Mouse (Mus musculus): ENCODE measurements around the gene Dpm3. TPM values are rescaled to one million over a fixed set of nuclear protein-coding genes. Genes with fewer than 3 reads are reported as not detected.

The Dpm3 gene
- polyA plus RNA-seq, 1 experiment from 2014 or later = 73.2 TPM

DNA sequence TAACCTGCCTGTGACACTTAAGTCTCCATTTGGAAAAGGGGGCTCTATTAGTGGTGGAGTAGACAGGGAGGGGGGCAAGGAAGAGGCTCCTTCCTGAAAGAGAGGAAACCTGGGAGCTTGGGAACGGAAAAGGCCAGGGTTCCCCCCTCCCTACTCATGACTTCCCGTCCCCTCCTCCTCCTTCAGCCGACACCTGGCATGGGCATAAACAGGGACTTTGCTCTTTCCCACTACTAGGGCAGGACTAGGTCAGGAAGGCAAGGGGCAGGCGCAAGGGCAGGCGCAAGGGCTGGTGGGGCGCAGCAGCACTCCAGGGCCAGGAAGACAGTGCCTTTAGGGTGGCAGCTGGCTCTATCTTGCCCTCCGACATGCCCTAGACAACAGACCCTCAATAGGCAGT lies 18.9 kb downstream of the Dpm3 start:
- ATAC-seq (peak; percentile 38), DNase-seq (peak; percentile 61)
- peak overlapping the region; percentile 74 for H3K9ac ChIP-seq (replicated peaks)
- H3K27ac ChIP-seq (ENCODE audit: low read depth) = peak overlapping the region; percentile 94
- TF ChIP-seq CTCF (IDR thresholded peaks at IDR 0.05; ENCODE audit: low read depth) (no peak), EP300 (IDR thresholded peaks at IDR 0.05; ENCODE audit: low read depth) (0 out of 2 replicates have a peak, but pooled peaks have one; percentile 34)
- peak overlapping the region; percentile 57 for H3K4me3 ChIP-seq (ENCODE audit: low read depth, low read length)
- peaks cover 6% of the 10 kb centered on the region for H3K4me1 ChIP-seq (ENCODE audit: insufficient read depth)
- H3K9me3 ChIP-seq (ENCODE audit: low read length) = no peaks in the 10 kb centered on the region
- peaks cover 7% of the 10 kb centered on the region; the same call in 1 of the 2 replicates for H3K36me3 ChIP-seq (replicated peaks; ENCODE audit: insufficient read depth, low read length)
- WGBS (ENCODE audit: insufficient replicate concordance) = 44% methylated on average over 6 of the region's 7 CpGs
- peak overlapping the region; percentile 73 for H3K4me2 ChIP-seq (ENCODE audit: low read depth, low read length)
- peaks cover 26% of the 10 kb centered on the region for H3K27me3 ChIP-seq (ENCODE audit: insufficient read depth, low read length)

DNA sequence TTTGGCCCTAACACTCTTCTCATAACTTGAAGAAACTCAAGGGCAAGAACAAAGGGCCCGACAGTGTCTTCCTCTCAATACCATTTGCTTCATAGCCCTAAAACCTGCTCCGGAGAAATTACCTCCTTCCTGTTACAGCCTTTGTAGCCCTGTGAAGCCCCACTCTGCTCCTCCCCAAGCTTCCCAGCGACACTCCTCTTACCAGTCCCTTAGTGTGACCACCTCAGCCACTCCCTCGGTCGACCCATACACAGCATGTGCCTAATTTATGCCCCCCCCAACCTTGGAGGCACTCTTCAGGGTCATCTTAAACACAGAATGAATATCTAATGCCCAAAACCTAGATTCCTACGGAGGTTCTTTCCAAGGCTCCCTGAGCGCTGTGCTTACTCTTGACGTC lies 19.5 kb downstream of the Dpm3 start:
- Histone ChIP-seq H3K27me3 (ENCODE audit: insufficient read depth, low read length) (peaks cover 26% of the 10 kb centered on the region), H3K27ac (ENCODE audit: low read depth) (peak overlapping the region; percentile 94), H3K4me1 (ENCODE audit: insufficient read depth) (peaks cover 6% of the 10 kb centered on the region), H3K36me3 (replicated peaks; ENCODE audit: insufficient read depth, low read length) (0 out of 2 replicates have a peak, but pooled peaks cover 7% of the 10 kb centered on the region), H3K4me2 (ENCODE audit: low read depth, low read length) (peak overlapping the region; percentile 73), H3K9me3 (ENCODE audit: low read length) (no peaks in the 10 kb centered on the region), H3K4me3 (ENCODE audit: low read depth, low read length) (peak overlapping the region; percentile 57), H3K9ac (replicated peaks) (peak overlapping the region; percentile 74)
- TF ChIP-seq CTCF (IDR thresholded peaks at IDR 0.05; ENCODE audit: low read depth) (no peak), EP300 (IDR thresholded peaks at IDR 0.05; ENCODE audit: low read depth) (no peak)
- no peak for ATAC-seq
- 19% methylated on average over 8 of the region's 8 CpGs for WGBS (ENCODE audit: insufficient replicate concordance)
- no peak for DNase-seq

DNA sequence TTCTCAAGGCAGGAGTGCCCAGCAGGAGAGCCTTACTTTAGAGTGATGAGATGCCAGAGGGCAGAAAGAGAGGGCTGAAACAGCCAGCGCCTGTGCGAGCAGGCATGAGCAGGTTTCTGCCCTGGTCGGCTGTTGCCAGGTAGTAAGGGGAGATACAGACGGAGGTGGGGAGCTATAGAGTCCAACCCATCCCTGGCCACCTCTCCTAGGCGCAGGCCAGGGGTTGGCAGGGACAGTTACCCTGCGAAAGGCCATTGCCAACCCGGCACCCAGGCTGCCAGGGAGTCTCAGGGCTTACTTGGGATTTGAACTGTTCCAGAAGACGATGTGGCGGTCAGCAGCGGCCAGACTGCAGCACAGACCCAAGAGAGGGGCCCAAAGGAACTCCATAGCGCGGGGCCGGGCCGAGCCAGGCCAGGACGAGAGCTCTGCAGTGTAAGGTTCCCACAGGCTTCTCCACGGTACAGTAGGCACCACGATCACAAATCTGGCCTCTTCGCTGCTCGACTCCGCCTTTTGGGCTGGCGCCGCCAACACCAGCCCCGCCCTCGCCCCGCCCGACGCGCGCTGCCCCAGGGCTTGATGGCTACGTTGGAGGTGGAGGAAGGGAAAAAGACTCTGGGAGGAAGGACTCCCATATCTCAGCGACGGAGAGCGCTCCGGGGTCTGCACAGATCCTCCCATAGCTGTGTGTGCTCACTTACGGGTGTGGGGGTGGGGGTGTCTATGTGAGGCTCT lies 20.2 kb downstream of the Dpm3 start:
- Histone ChIP-seq H3K4me2 (ENCODE audit: low read depth, low read length) (peak overlapping the region; percentile 73), H3K4me1 (ENCODE audit: insufficient read depth) (peaks cover 6% of the 10 kb centered on the region), H3K27me3 (ENCODE audit: insufficient read depth, low read length) (peaks cover 26% of the 10 kb centered on the region), H3K36me3 (replicated peaks; ENCODE audit: insufficient read depth, low read length) (0 out of 2 replicates have a peak, but pooled peaks cover 7% of the 10 kb centered on the region), H3K9me3 (ENCODE audit: low read length) (no peaks in the 10 kb centered on the region), H3K9ac (replicated peaks) (peak overlapping the region; percentile 74), H3K4me3 (ENCODE audit: low read depth, low read length) (peak overlapping the region; percentile 57), H3K27ac (ENCODE audit: low read depth) (peak overlapping the region; percentile 94)
- 4% methylated on average over 35 of the region's 35 CpGs for WGBS (ENCODE audit: insufficient replicate concordance)
- TF ChIP-seq CTCF (IDR thresholded peaks at IDR 0.05; ENCODE audit: low read depth) = no peak
- no peak for TF ChIP-seq EP300 (IDR thresholded peaks at IDR 0.05; ENCODE audit: low read depth)
- ATAC-seq (peak; percentile 66), DNase-seq (peak; percentile 87)

DNA sequence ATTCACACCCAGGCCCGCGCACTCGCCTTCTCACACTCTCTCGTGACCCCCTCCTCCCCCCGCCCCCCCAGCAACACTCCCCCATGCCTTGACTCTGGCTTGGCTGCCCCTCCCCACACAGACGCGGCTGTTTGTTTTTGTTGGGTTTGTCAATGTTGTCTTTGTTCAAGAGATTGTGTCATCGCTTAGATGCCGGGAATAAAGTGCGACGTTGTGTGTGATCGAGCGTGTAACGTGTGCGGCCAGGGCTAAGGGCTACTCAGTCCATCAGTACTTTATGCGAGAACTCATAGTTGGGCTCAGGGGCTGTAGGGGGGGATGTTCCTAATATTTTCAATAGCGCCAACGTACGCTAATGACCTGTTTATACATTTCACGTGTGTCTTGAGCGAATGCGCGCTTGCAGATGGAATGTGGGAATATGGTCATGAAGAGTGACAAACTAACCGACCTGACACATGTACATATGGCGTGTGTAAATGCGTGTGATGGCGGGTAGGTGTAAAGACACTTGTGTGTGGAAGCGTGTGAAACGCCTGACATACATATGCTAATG lies 21.0 kb downstream of the Dpm3 start:
- H3K27me3 ChIP-seq (ENCODE audit: insufficient read depth, low read length) = peaks cover 26% of the 10 kb centered on the region
- H3K36me3 ChIP-seq (replicated peaks; ENCODE audit: insufficient read depth, low read length) = 0 out of 2 replicates have a peak, but pooled peaks cover 7% of the 10 kb centered on the region
- H3K27ac ChIP-seq (ENCODE audit: low read depth) = peak overlapping the region; percentile 94
- peak overlapping the region; percentile 74 for H3K9ac ChIP-seq (replicated peaks)
- TF ChIP-seq CTCF (IDR thresholded peaks at IDR 0.05; ENCODE audit: low read depth) = no peak
- peak; percentile 37; the same call in 1 of the 2 replicates for TF ChIP-seq EP300 (IDR thresholded peaks at IDR 0.05; ENCODE audit: low read depth)
- no peaks in the 10 kb centered on the region for H3K9me3 ChIP-seq (ENCODE audit: low read length)
- peaks cover 12% of the 10 kb centered on the region for H3K4me1 ChIP-seq (ENCODE audit: insufficient read depth)
- 2% methylated on average over 29 of the region's 29 CpGs for WGBS (ENCODE audit: insufficient replicate concordance)
- H3K4me3 ChIP-seq (ENCODE audit: low read depth, low read length) = peak overlapping the region; percentile 57
- H3K4me2 ChIP-seq (ENCODE audit: low read depth, low read length) = peak overlapping the region; percentile 73
- ATAC-seq = peak; percentile 57
- peak; percentile 69 for DNase-seq

DNA sequence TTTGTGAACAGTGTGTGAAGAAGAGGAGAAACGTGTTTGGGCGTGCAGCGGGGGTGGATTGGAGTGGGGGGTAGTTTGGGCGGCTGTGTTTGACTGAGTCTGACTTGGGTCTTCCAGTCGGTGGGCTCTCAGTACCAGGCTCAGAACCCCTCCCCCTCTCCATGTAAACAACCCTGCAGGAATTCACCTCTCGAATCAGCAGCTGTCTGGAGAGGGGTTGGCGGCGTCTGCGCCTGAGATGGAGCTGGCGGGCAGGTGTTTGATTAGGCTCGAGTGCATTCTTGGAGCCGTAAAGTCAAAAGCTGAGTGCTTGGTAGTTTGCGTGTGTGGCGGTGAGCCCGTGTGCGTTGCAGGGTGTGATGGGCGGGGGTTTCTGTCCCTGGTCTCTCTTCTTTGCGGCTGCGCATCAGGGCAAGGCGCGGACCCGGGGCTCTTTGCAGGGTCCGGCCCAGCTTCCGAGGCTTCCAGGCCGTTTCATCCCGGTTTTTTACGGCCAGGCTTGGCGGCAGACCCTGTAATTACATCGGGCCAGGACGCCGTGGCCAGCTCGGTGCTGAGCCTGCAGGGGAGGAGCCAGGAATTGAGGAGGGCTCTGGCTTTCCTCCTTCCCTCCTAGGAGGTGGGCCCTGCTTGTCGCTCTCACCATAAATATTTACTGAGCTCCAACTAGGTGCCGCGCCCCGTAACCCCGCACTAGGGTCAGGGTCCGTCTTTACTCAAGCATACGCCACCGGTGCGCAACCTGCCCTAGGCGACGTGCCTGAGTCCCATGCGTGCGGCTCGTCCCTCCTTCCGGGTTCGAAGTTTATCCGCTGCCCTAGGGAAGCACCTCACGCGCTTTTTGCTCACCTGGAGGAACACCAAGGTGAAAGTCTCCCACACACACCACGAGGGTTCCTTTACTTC lies 21.7 kb downstream of the Dpm3 start, which contains the start of gene Efna1:
Gene Efna1, minus strand, starts transcription at position 537 of the 906 bp plus-strand sequence.
- Histone ChIP-seq H3K36me3 (replicated peaks; ENCODE audit: insufficient read depth, low read length) (0 out of 2 replicates have a peak, but pooled peaks cover 3% of the 10 kb centered on the region), H3K9me3 (ENCODE audit: low read length) (no peaks in the 10 kb centered on the region), H3K4me1 (ENCODE audit: insufficient read depth) (peaks cover 12% of the 10 kb centered on the region), H3K9ac (replicated peaks) (peak within 1 kb of the TSS; percentile 74), H3K27ac (ENCODE audit: low read depth) (peak within 1 kb of the TSS; percentile 94), H3K27me3 (ENCODE audit: insufficient read depth, low read length) (peaks cover 26% of the 10 kb centered on the region), H3K4me2 (ENCODE audit: low read depth, low read length) (peak within 1 kb of the TSS; percentile 73), H3K4me3 (ENCODE audit: low read depth, low read length) (peak within 1 kb of the TSS; percentile 57)
- peak; percentile 71 for TF ChIP-seq EP300 (IDR thresholded peaks at IDR 0.05; ENCODE audit: low read depth)
- no peak for TF ChIP-seq CTCF (IDR thresholded peaks at IDR 0.05; ENCODE audit: low read depth)
- DNase-seq (peak; percentile 78), ATAC-seq (peak; percentile 74)
- 1% methylated on average over 52 of the region's 52 CpGs for WGBS (ENCODE audit: insufficient replicate concordance)

Measured in liver, postnatal 0 days (tissue).